Mouse (Mus musculus) activated CD4-positive, CD25-positive, alpha-beta regulatory T cell, adult 9 weeks (primary cell): ENCODE data around the gene Zfp36. TPM values are rescaled to one million over a fixed set of nuclear protein-coding genes. Genes with fewer than 3 reads are reported as not detected.

Source experiments
- polyA plus RNA-seq: library from polyadenylated mRNA; unstranded; fragments of 100-300 nt; shearing (Covaris generic); gene quantifications from one replicate; pipeline ENCODE4 v1.2.1, GENCODE M21; 2017

Gene Zfp36
- 242 TPM for polyA plus RNA-seq

GRCm38 (mm10) chr7:28380237-28381016, at the start of gene Zfp36:
Zfp36 (minus strand) TSS chr7:28380253.

GRCm38 (mm10) chr7:28392429-28393271, 12.6 kb upstream of the Zfp36 start, which contains the start of the genes Med29 and Paf1:
Med29 (minus strand) TSS chr7:28392708.
Paf1 (plus strand) TSS chr7:28392951.

GRCm38 (mm10) chr7:28372251-28373108, 7.6 kb downstream of the Zfp36 start, which contains the start of gene Plekhg2:
Plekhg2 (minus strand) TSS chr7:28372599.

GRCm38 (mm10) chr7:28350155-28350883, 29.7 kb downstream of the Zfp36 start, which contains the start of gene Rps16:
Rps16 (plus strand) TSS chr7:28350652.

GRCm38 (mm10) chr7:28338108-28338998, 41.7 kb downstream of the Zfp36 start, which contains the start of gene Supt5:
Supt5 (minus strand) TSS chr7:28338746.

Other genes starting within 250 kb of the Zfp36 start
- 191 TPM for gene Fbl, start 210.5 kb downstream of the Zfp36 start, polyA plus RNA-seq
- gene Dyrk1b, start 200.8 kb downstream of the Zfp36 start, polyA plus RNA-seq, result 7.4 TPM
- not detected for gene Eid2, start 112.4 kb downstream of the Zfp36 start, polyA plus RNA-seq
- gene Eid2b, start 102.5 kb downstream of the Zfp36 start, polyA plus RNA-seq, result 2.7 TPM
- gene Selenov, start 89.1 kb downstream of the Zfp36 start, polyA plus RNA-seq, result not detected
- not detected for gene Dll3, start 78.0 kb downstream of the Zfp36 start, polyA plus RNA-seq
- 50.8 TPM for gene Timm50, start 68.2 kb downstream of the Zfp36 start, polyA plus RNA-seq
- gene Supt5, start 41.5 kb downstream of the Zfp36 start, polyA plus RNA-seq, result 196 TPM
- gene Rps16, start 29.6 kb downstream of the Zfp36 start, polyA plus RNA-seq, result 922 TPM
- gene Plekhg2, start 7.7 kb downstream of the Zfp36 start, polyA plus RNA-seq, result 98.2 TPM
- 28.4 TPM for gene Med29, start 12.5 kb upstream of the Zfp36 start, polyA plus RNA-seq
- 109 TPM for gene Paf1, start 12.7 kb upstream of the Zfp36 start, polyA plus RNA-seq
- 466 TPM for gene Gmfg, start 57.2 kb upstream of the Zfp36 start, polyA plus RNA-seq
- not detected for gene Lrfn1, start 71.7 kb upstream of the Zfp36 start, polyA plus RNA-seq
- not detected for gene Ifnl2, start 130.2 kb upstream of the Zfp36 start, polyA plus RNA-seq
- not detected for gene Ifnl3, start 142.6 kb upstream of the Zfp36 start, polyA plus RNA-seq
- gene Sycn, start 160.6 kb upstream of the Zfp36 start, polyA plus RNA-seq, result not detected
- 0.42 TPM for gene Nccrp1, start 167.0 kb upstream of the Zfp36 start, polyA plus RNA-seq
- gene Samd4b, start 217.9 kb upstream of the Zfp36 start, polyA plus RNA-seq, result 4.0 TPM
- 5.4 TPM for gene Pak4, start 217.9 kb upstream of the Zfp36 start, polyA plus RNA-seq